Mouse (Mus musculus) embryonic fibroblast, embryonic 13.5 days (primary cell): ENCODE measurements at regions not wholly inside any gene's neighbourhood (a gene's known extent, or its start where the extent isn't known, plus 50 kb on each side); places are given as distances from the start of the nearest gene placed in this dataset.

ENCODE experiments used
- CTCF ChIP-seq: IDR thresholded peaks from 2 replicates; pipeline ENCODE4 v1.5.1; 2011; ENCODE audit warnings: mild to moderate bottlenecking, control low read depth, low read length, moderate library complexity, borderline replicate concordance; ENCODE audit not compliant: insufficient read depth
- POLR2A ChIP-seq: IDR thresholded peaks from 2 replicates; pipeline ENCODE4 v1.6.1; 2011; ENCODE audit warnings: low read depth, mild to moderate bottlenecking, control low read depth, low read length, moderate library complexity

DNA sequence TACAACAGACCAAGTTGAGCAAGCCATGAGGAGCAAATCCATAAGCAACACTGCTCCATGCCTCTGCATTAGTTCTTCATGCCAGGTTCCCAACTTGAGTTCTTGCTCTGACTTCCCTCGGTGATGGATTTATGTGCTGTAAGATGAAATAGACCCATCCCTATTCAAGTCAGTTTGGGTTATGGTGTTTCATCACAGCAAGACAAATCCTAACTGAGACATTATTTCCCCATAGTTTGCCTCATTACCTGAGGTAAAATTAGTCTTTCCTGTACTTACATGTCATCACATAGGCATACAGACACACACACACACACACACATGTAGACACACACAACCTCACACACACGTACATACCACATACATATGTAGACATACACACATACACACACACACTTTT, 1843.0 kb downstream of the 9330182O14Rik start:
- TF ChIP-seq CTCF (no peak), POLR2A (no peak)
